Comparison of ENCODE assay signal across 7 mouse cellular contexts in the genomic region with DNA sequence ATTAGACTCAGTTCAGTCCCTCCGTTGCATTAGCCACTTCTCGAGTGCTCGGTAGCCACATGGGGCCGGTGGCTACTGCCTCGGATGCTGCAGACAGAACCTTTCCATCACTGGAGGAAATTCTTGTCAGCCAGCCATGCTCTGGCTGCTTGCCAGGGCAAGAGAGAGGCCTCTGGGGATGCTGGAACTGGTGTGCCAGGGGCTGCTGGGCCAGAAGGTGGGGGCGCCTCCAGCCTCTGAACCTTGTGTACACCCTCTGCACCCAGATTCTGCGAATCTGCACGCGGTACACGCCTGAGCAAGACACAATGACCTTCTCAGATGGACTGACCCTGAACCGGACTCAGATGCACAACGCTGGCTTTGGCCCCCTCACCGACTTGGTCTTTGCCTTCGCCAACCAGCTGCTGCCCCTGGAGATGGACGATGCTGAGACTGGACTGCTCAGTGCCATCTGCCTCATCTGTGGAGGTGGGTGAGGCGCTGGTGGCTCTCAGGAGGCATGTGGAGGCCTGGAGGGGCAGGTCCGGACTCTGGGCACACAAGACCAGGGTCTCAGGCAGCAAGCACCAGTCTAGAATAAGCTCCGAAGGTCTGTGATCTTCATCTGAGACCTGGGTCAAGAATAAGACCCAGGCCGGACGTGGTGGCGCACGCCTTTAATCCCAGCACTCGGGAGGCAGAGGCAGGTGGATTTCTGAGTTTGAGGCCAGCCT. TPM values are rescaled to one million over a fixed set of nuclear protein-coding genes. Genes with fewer than 3 reads are reported as not detected.
A peak's percentile ranks its signal among the peaks of the same experiment; 100 is the strongest.
DNase-seq lines count a peak whose midpoint lies in the region; ATAC-seq lines count a peak whose summit lies in the region.

No protein-coding gene starts in this region.

- H3K4me3 ChIP-seq in neural tube, embryonic 11.5 days (ENCODE audit: low read depth, low read length): no peak overlapping the region
- H3K4me3 ChIP-seq in forebrain, embryonic 16.5 days (replicated peaks; ENCODE audit: low read length): no peak overlapping the region

- 72% methylated on average over 23 of the region's 23 CpGs for WGBS in neural tube, embryonic 11.5 days
- WGBS in forebrain, embryonic 16.5 days: 58% methylated on average over 23 of the region's 23 CpGs

- peak; percentile 60 for DNase-seq in neural tube, embryonic 11.5 days (ENCODE audit: low spot score)
- no peak for DNase-seq in neural tube, embryonic 10.5 days (ENCODE audit: extremely low spot score, low spot score)
- peak; percentile 78 for DNase-seq in cerebellum, adult 11-12 months
- peak; percentile 79 for DNase-seq in kidney, postnatal 14 days
- DNase-seq in testis, postnatal 10 days (ENCODE audit: low spot score): peak; percentile 83

- H3K4me1 ChIP-seq in neural tube, embryonic 11.5 days (ENCODE audit: control insufficient read depth, insufficient read depth, low read length): peaks cover 44% of the 10 kb centered on the region
- peaks cover 54% of the 10 kb centered on the region for H3K4me1 ChIP-seq in forebrain, embryonic 16.5 days (replicated peaks; ENCODE audit: control insufficient read depth, insufficient read depth, low read length)

- peak overlapping the region; percentile 96 for H3K27ac ChIP-seq in neural tube, embryonic 11.5 days (ENCODE audit: low read depth, low read length)
- H3K27ac ChIP-seq in forebrain, embryonic 16.5 days (ENCODE audit: low read length): peak overlapping the region; percentile 57; the same call in 1 of the 2 replicates

- peaks cover 30% of the 10 kb centered on the region for H3K36me3 ChIP-seq in neural tube, embryonic 11.5 days (ENCODE audit: control insufficient read depth, insufficient read depth, low read length)
- no peaks in the 10 kb centered on the region for H3K36me3 ChIP-seq in forebrain, embryonic 16.5 days (ENCODE audit: control insufficient read depth, insufficient read depth)

- no peaks in the 10 kb centered on the region for H3K9me3 ChIP-seq in neural tube, embryonic 11.5 days (ENCODE audit: control insufficient read depth, low read length)
- H3K9me3 ChIP-seq in forebrain, embryonic 16.5 days (ENCODE audit: control insufficient read depth, low read length): no peaks in the 10 kb centered on the region

- peak overlapping the region; percentile 98 for H3K4me2 ChIP-seq in neural tube, embryonic 11.5 days (ENCODE audit: low read depth)
- 0 out of 2 replicates have a peak overlapping the region, but pooled peaks have one; percentile 3 for H3K4me2 ChIP-seq in forebrain, embryonic 16.5 days (ENCODE audit: low read length)

- no peaks in the 10 kb centered on the region for H3K27me3 ChIP-seq in neural tube, embryonic 11.5 days (ENCODE audit: control insufficient read depth, insufficient read depth, low read length)
- no peaks in the 10 kb centered on the region for H3K27me3 ChIP-seq in forebrain, embryonic 16.5 days (replicated peaks; ENCODE audit: control insufficient read depth, insufficient read depth, low read length)

- H3K9ac ChIP-seq in neural tube, embryonic 11.5 days (ENCODE audit: low read length): peak overlapping the region; percentile 58; the same call in 1 of the 2 replicates
- no peak overlapping the region; the same call in 1 of the 2 replicates for H3K9ac ChIP-seq in forebrain, embryonic 16.5 days (replicated peaks; ENCODE audit: low read depth, low read length)

- no peak for ATAC-seq in neural tube, embryonic 11.5 days (ENCODE audit: insufficient read depth, low FRiP score, low TSS enrichment)
- no peak for ATAC-seq in forebrain, embryonic 16.5 days
- ATAC-seq in inflammation-experienced regulatory T-cells, adult 6 months: no peak

RNA-seq across cellular contexts. Expression of gene Gjd3, which starts 11.3 kb away (rescaled TPM):
- polyA plus RNA-seq in neural tube, embryonic 11.5 days (2014; fragmentation: Nextera tagmentation; extraction: Ambion mirVana): 0.57 TPM in 1 of 2 replicates, not detected in the other
- polyA plus RNA-seq in forebrain, embryonic 16.5 days (2015; fragmentation: Nextera tagmentation; extraction: Ambion mirVana): 0.51 and 1.0 TPM in 2 replicates
- not detected for polyA plus RNA-seq in inflammation-experienced regulatory T-cells, adult 6 months (2017; shearing (Covaris generic))

RNA-seq across cellular contexts. Expression of gene Rara, which starts 43.9 kb away (rescaled TPM):
- polyA plus RNA-seq in neural tube, embryonic 11.5 days (2014; fragmentation: Nextera tagmentation; extraction: Ambion mirVana): 73.2 and 75.1 TPM in 2 replicates
- polyA plus RNA-seq in forebrain, embryonic 16.5 days (2015; fragmentation: Nextera tagmentation; extraction: Ambion mirVana): 9.5 and 10.6 TPM in 2 replicates
- polyA plus RNA-seq in inflammation-experienced regulatory T-cells, adult 6 months (2017; shearing (Covaris generic)): 1 to 10 TPM; 7.4 to 8.1 (median 7.6) TPM

RNA-seq across cellular contexts. Expression of gene Top2a, which starts 52.5 kb away (rescaled TPM):
- 338 and 339 TPM in 2 replicates for polyA plus RNA-seq in neural tube, embryonic 11.5 days (2014; fragmentation: Nextera tagmentation; extraction: Ambion mirVana)
- 97.6 and 121 TPM in 2 replicates for polyA plus RNA-seq in forebrain, embryonic 16.5 days (2015; fragmentation: Nextera tagmentation; extraction: Ambion mirVana)
- polyA plus RNA-seq in inflammation-experienced regulatory T-cells, adult 6 months (2017; shearing (Covaris generic)): 100 to 1,000 TPM in 1 of 3 experiments, 10 to 100 TPM in 2; 34.9 to 332 (median 36.3) TPM
